In genomic region chr9:61558621-61559020, GRCm38 (mm10) we compare ENCODE assay signal across 11 mouse cellular contexts.
A peak's percentile ranks its signal among the peaks of the same experiment; 100 is the strongest.
DNase-seq lines count a peak whose midpoint lies in the region; ATAC-seq and TF ChIP-seq lines count a peak whose summit lies in the region.
"Had no signal": no experiment of that assay in that cellular context is flagged by ENCODE, and none has a peak within 500 bp of the region (broad histone marks: within the 10 kb centered on the region; RNA-seq: fewer than 3 reads in every experiment).

No protein-coding gene starts in this region.

- no peak overlapping the region for H3K4me2 ChIP-seq in stomach, postnatal 0 days (replicated peaks; ENCODE audit: low read depth)
- H3K4me2 ChIP-seq in kidney, embryonic 16.5 days (replicated peaks; ENCODE audit: low read depth, low read length): no peak overlapping the region
- H3K4me2 ChIP-seq: embryonic facial prominence, embryonic 13.5 days; liver, embryonic 15.5 days had no signal

- H3K9me3 ChIP-seq in stomach, postnatal 0 days (ENCODE audit: control insufficient read depth, low read length): no peaks in the 10 kb centered on the region
- H3K9me3 ChIP-seq in kidney, embryonic 16.5 days (ENCODE audit: low read length): no peaks in the 10 kb centered on the region
- H3K9me3 ChIP-seq: embryonic facial prominence, embryonic 13.5 days; liver, embryonic 15.5 days had no signal

- no peak for TF ChIP-seq POLR2A in cerebellum, adult 2 months (IDR thresholded peaks at IDR 0.05; ENCODE audit: borderline replicate concordance, insufficient read depth, low read length)

- 24% methylated on average over 10 of the region's 10 CpGs for WGBS in cerebellum, adult 2 months
- WGBS in stomach, postnatal 0 days: 62% methylated on average over 10 of the region's 10 CpGs
- WGBS in kidney, embryonic 16.5 days: 83% methylated on average over 10 of the region's 10 CpGs

- H3K27me3 ChIP-seq in cerebellum, adult 2 months (ENCODE audit: control insufficient read depth, insufficient read depth, low read length): no peaks in the 10 kb centered on the region
- H3K27me3 ChIP-seq in stomach, postnatal 0 days (ENCODE audit: control insufficient read depth, insufficient read depth, low read length): no peaks in the 10 kb centered on the region
- no peaks in the 10 kb centered on the region for H3K27me3 ChIP-seq in kidney, embryonic 16.5 days (ENCODE audit: insufficient read depth, low read length)
- H3K27me3 ChIP-seq: liver, embryonic 15.5 days had no signal

- H3K9ac ChIP-seq in stomach, postnatal 0 days (ENCODE audit: low read length): no peak overlapping the region
- H3K9ac ChIP-seq in kidney, embryonic 16.5 days (replicated peaks; ENCODE audit: low read length): no peak overlapping the region
- H3K9ac ChIP-seq: embryonic facial prominence, embryonic 13.5 days; liver, embryonic 15.5 days had no signal

- intact Hi-C loops in heart, postnatal 14 days (cut with DNase I): no loop called here

- no peak overlapping the region for H3K27ac ChIP-seq in cerebellum, adult 2 months (ENCODE audit: insufficient read depth, low read length)
- no peak overlapping the region for H3K27ac ChIP-seq in stomach, postnatal 0 days (replicated peaks)
- H3K27ac ChIP-seq in kidney, embryonic 16.5 days (ENCODE audit: low read length): no peak overlapping the region
- H3K27ac ChIP-seq: embryonic facial prominence, embryonic 13.5 days; liver, embryonic 15.5 days had no signal

- no peak for TF ChIP-seq EP300 in stomach, postnatal 0 days (optimal IDR thresholded peaks at IDR 0.05)

- TF ChIP-seq CTCF in cerebellum, adult 2 months (IDR thresholded peaks at IDR 0.05; ENCODE audit: borderline replicate concordance, insufficient read depth, low read depth, low read length): no peak
- no peak for TF ChIP-seq CTCF in stomach, postnatal 0 days (IDR thresholded peaks at IDR 0.05; ENCODE audit: low read depth)

- DNase-seq in cerebellum, adult 2 months: peak; percentile 14 to 48
- DNase-seq in retina, postnatal 1 day: peak; percentile 81
- no peak for DNase-seq in retina, embryonic 14.5 days (ENCODE audit: low spot score)
- peak; percentile 54 to 69 for DNase-seq in heart, postnatal 14 days
- DNase-seq in stomach, postnatal 0 days (ENCODE audit: low spot score): no peak
- DNase-seq in kidney, postnatal 36 days: no peak
- DNase-seq: kidney, adult 18-20 months had no signal

- H3K36me3 ChIP-seq in stomach, postnatal 0 days (ENCODE audit: control insufficient read depth, insufficient read depth, low read length): no peaks in the 10 kb centered on the region
- H3K36me3 ChIP-seq in kidney, embryonic 16.5 days (ENCODE audit: insufficient read depth, low read length): no peaks in the 10 kb centered on the region
- H3K36me3 ChIP-seq: embryonic facial prominence, embryonic 13.5 days; liver, embryonic 15.5 days had no signal

- ATAC-seq in cerebellum, adult (ENCODE audit: insufficient number of reproducible peaks, low FRiP score, low TSS enrichment): no peak; the same call in 1 of the 2 replicates
- ATAC-seq in stomach, postnatal 0 days (ENCODE audit: low FRiP score, low TSS enrichment): 0 out of 2 replicates have a peak, but pooled peaks have one; percentile 32
- ATAC-seq in kidney, embryonic 16.5 days (ENCODE audit: low FRiP score, low TSS enrichment): no peak

- no peaks in the 10 kb centered on the region for H3K4me1 ChIP-seq in cerebellum, adult 2 months (ENCODE audit: control insufficient read depth, insufficient read depth, low read length)
- no peaks in the 10 kb centered on the region for H3K4me1 ChIP-seq in stomach, postnatal 0 days (replicated peaks; ENCODE audit: control insufficient read depth, insufficient read depth)
- no peaks in the 10 kb centered on the region for H3K4me1 ChIP-seq in kidney, embryonic 16.5 days (ENCODE audit: insufficient read depth, low read length)
- H3K4me1 ChIP-seq: embryonic facial prominence, embryonic 13.5 days; liver, embryonic 15.5 days had no signal

- H3K4me3 ChIP-seq in cerebellum, adult 2 months (replicated peaks; ENCODE audit: insufficient read depth, low read depth, low read length): no peak overlapping the region
- no peak overlapping the region for H3K4me3 ChIP-seq in stomach, postnatal 0 days (ENCODE audit: low read depth, low read length)
- H3K4me3 ChIP-seq in kidney, embryonic 16.5 days (ENCODE audit: low read length): no peak overlapping the region
- H3K4me3 ChIP-seq: embryonic facial prominence, embryonic 13.5 days; liver, embryonic 15.5 days had no signal

Comparison
In these comparisons a context has a peak if more than half of its experiments do, and no peak if none do; other contexts are left out.
1. DNase-seq: peak in cerebellum, adult 2 months (2 of 2), retina, postnatal 1 day (single experiment) and heart, postnatal 14 days (2 of 2); none in retina, embryonic 14.5 days (single experiment), stomach, postnatal 0 days (single experiment) and kidney, postnatal 36 days (0 of 2).